Mouse (Mus musculus) bone marrow macrophage, adult 2 months (primary cell): Measurements from ENCODE around the gene Trnt1. TPM values are rescaled to one million over a fixed set of nuclear protein-coding genes. Genes with fewer than 3 reads are reported as not detected.
A peak's percentile ranks its signal among the peaks of the same experiment; 100 is the strongest.

Source experiments
- H3K27ac ChIP-seq: 2 replicates; pipeline ENCODE4 v1.5.1; 2012; ENCODE audit warnings: low read depth, low read length; ENCODE audit not compliant: insufficient read depth
- H3K4me1 ChIP-seq: 2 replicates; pipeline ENCODE4 v1.6.1; 2012; ENCODE audit warnings: low read length; ENCODE audit not compliant: control insufficient read depth, insufficient read depth
- H3K4me3 ChIP-seq: 2 replicates; pipeline ENCODE4 v1.5.1; 2012; ENCODE audit warnings: mild to moderate bottlenecking, low read length, moderate library complexity; ENCODE audit not compliant: insufficient read depth
- CTCF ChIP-seq: IDR thresholded peaks from 2 replicates; pipeline ENCODE4 v1.5.1; 2012; ENCODE audit warnings: low read depth, mild to moderate bottlenecking, low read length, moderate library complexity
- POLR2A ChIP-seq: IDR thresholded peaks from 2 replicates; pipeline ENCODE4 v1.6.1; 2012; ENCODE audit warnings: mild to moderate bottlenecking, low read depth, low read length, borderline replicate concordance
- polyA plus RNA-seq: library from polyadenylated mRNA; stranded (reverse); fragments of >200 nt; gene quantifications from 2 replicates; pipeline ENCODE4 v1.2.4, GENCODE M21; 2012; ENCODE audit not compliant: missing spikeins, insufficient read depth, insufficient read length

Gene Trnt1
- polyA plus RNA-seq, 1 experiment: 22.1 TPM

DNA sequence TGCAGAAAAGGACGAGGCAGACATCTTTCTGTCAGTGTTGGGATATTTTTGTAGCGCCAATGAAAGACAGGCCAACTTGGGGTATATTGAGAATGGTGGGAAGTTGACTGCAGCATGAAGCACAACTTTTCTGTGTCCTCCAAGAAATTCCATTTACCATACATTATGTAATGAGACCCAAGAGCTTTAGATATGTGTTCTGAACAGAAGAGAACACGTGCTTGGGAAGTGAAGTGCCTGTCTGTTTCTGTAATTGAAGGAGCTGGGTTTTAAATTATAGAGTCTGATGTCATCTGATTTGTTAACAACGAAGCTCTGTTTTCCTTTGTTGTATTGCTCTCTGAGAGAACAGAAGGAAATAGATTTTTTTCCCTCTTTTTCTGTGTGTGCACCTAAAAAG is 1.1 kb downstream of the Trnt1 start:
- Histone ChIP-seq H3K4me1 (peaks cover 2% of the 10 kb centered on the region; the same call in 1 of the 2 replicates), H3K27ac (no peak overlapping the region), H3K4me3 (peak overlapping the region; percentile 94)
- no peak for TF ChIP-seq CTCF
- no peak for TF ChIP-seq POLR2A

DNA sequence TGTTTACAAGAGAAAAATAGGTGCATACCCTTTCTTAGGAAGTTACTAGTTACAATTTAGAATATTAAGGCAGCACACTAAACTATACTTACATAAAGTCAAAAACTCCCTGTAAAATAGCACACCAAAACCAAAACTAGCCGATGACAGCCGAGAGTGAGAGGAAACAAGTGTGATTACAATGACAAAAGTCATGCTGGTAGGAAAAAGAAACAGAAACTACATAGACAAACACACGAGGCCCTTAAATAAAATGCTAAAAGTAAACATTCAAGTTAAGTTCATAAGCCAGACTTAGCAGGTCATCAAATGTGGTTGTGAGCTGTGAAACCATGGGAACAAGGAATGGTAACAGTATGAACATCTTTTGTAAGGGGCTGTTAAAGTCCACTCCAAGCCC is 18.2 kb downstream of the Trnt1 start:
- H3K4me1 ChIP-seq: peaks cover 2% of the 10 kb centered on the region; the same call in 1 of the 2 replicates
- H3K4me3 ChIP-seq: no peak overlapping the region
- H3K27ac ChIP-seq: no peak overlapping the region
- no peak for TF ChIP-seq POLR2A
- no peak for TF ChIP-seq CTCF

DNA sequence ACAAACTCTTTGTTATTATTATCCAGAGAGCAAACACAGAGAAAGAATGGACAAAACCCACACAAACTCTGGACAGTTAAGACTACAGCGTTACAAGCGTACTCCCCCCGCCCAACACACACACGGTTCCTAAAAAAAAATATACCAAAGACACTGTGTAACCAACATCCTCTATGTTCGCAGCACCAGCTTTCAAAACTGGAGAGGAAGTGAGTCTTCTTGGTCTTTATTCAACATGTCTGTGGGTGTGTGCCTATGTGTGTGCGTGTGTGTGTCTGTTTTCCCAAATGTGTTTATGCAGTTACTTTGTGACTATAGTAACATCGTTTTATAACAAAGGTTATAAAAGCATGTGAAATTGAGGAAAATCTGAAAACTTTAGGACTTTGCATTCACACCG is 22.5 kb downstream of the Trnt1 start:
- H3K4me1 ChIP-seq: peaks cover 5% of the 10 kb centered on the region
- H3K27ac ChIP-seq: no peak overlapping the region
- H3K4me3 ChIP-seq: no peak overlapping the region
- TF ChIP-seq POLR2A (no peak), CTCF (no peak)

DNA sequence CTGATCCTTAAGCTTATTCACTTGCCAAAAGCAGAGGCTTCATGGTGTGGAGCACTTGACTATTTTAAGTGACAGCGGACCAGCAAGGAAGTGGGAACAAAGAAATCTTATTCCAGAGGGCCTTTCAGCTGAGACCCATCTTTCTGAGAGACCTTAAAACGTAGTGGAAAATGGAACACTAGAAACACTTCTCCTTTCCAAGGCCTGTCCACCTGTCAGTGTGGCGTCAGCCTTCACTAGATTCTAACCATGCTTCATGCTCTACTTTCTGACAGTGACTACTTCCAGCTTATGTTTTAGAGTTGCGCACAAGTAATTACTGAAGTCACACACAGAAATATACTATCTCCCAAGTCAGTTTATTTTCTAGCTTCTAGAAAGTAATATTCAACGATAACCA is 23.6 kb downstream of the Trnt1 start:
- TF ChIP-seq CTCF: no peak
- TF ChIP-seq POLR2A: no peak
- Histone ChIP-seq H3K4me3 (no peak overlapping the region), H3K4me1 (peaks cover 6% of the 10 kb centered on the region), H3K27ac (no peak overlapping the region)

DNA sequence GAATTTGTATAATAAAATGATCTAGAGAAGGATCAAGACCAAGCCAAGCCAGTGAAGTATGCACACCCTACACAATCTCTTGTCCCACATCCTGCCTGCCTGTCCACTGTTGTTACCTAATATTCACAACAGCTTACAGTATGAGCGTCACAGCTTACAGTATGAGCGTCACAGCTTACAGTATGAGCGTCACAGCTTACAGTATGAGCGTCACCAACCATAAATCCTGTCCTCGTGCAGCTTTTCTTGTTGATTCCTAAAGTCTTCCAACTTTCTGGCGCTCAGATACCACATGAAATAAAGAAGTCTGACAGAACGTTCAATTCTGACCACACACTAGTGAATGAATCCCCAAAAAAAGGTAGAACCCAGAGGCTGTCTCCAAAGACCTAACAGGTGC is 24.2 kb downstream of the Trnt1 start:
- H3K27ac ChIP-seq: no peak overlapping the region
- peaks cover 7% of the 10 kb centered on the region for H3K4me1 ChIP-seq
- TF ChIP-seq POLR2A (no peak), CTCF (no peak)
- H3K4me3 ChIP-seq: no peak overlapping the region

DNA sequence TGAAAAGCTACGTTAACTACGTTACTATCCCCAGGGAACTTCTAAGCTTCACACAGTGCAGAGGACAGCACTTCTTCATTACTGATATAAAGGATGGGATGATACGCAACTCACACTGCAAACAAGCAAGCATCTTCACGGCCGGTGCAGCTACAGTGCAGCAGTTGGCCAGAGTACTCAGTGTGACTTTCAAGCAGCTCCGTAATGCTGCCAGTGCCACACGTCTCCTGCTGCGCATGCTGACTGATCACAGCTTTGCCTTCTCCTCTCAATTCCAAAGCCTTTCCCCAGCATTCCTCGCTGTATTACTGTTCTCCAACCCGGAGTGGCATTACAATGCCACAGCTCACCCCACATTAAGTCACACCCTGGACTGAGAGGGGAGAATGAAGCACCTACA is 24.7 kb downstream of the Trnt1 start:
- Histone ChIP-seq H3K27ac (peak overlapping the region; percentile 53; the same call in 1 of the 2 replicates), H3K4me3 (peak overlapping the region; percentile 54), H3K4me1 (peaks cover 11% of the 10 kb centered on the region)
- no peak for TF ChIP-seq POLR2A
- no peak for TF ChIP-seq CTCF

DNA sequence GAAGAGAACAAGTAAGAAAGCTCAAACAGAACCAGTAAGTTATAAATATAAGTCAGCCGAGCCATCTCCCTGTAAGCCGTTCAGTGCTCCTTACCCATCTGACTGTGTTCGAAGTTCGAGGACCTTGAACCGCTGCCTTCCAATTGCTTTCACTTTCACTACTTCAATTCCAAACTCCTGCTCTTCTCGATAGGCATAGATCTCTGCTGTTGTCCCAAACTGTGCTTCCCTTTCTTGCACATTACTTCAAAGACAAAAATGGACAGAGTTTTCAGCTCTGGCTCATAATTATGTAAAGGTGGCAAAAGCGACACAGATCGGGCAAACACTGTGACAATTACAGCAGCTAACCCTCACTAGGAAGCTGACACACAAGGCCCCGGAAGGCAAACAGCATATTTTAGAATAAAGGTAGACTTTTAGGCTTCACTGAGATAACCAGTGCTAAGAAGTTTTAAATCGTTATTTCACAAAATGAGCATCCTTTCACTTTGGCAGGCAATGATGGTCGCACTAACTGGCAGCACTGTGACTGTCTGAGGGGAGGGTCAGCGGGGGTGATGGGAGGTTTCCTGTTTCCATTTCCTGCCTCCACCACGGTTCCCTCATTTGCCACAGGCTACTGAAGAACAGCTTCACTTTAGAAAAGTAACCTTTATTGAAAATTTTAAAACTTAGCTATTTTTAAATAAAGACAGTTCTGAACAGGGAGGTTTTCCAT is 25.3 kb downstream of the Trnt1 start:
- Histone ChIP-seq H3K4me1 (peaks cover 12% of the 10 kb centered on the region), H3K4me3 (peak overlapping the region; percentile 54), H3K27ac (peak overlapping the region; percentile 53)
- TF ChIP-seq CTCF (no peak), POLR2A (no peak)

DNA sequence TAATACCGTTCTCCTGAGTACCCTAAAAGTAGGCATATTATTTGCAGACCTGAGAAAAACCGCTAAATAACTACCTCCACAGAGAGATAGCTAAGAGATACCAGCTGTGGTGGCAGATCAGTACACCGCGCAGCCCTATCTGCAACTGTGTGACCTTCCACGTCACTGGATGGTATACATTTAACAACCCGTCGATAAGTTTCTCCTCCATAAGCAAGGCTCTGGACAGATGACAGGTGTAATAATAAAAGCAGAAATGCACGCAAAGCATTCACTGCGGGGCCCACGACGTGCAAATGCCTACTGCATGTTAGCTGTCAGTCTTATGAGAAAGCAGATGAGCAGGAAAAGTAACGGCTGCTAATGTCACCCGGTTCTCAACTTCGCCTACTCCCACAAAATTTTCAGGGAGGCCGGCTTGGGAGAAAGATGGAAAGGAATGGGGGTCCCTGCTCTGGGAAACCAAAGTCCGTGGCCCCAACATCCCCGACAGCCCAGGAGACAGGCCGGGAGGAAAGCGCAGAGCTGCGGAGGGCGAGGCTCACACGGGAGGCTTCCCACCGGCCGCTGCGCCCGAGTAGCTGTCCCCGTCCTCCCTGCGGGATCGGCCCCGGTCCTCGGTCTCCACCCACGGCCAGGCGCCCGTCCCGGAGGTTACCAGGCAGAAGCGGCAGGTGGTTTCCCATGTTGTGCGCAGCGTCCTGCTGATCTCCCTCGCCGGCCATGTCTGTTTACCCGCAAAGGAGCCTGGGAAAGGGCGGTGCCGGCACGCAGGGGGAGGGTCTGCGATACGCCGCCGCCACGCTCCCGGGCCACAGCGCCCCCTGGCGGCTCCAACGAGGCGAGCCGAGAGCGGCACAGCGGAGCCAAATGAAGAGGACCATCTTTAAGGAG is 30.7 kb downstream of the Trnt1 start, which contains the start of gene Crbn:
Crbn (minus strand) TSS at position 745 of the 894 bp plus-strand sequence.
- TF ChIP-seq CTCF: peak; percentile 54
- TF ChIP-seq POLR2A: no peak
- Histone ChIP-seq H3K4me3 (peak within 1 kb of the TSS; percentile 98), H3K4me1 (peaks cover 10% of the 10 kb centered on the region), H3K27ac (no peak within 1 kb of the TSS)

DNA sequence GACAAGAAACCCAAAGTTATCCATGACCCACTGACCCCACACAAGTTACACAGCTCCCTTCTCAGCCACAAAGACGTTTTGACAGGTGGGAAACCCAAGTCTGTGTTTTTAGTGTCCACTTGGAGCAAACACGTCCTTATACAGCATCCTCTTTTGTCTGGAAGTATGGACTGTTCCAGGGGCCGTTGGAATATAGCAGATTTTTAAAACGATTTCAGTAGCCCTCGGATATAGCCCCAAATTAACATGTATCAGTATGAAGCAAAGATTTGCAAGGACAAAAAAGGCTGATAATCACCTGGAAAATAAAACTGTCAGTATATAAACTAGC is 31.3 kb downstream of the Trnt1 start:
- peaks cover 7% of the 10 kb centered on the region for H3K4me1 ChIP-seq
- H3K27ac ChIP-seq: no peak overlapping the region
- TF ChIP-seq CTCF: no peak
- TF ChIP-seq POLR2A: no peak
- peak overlapping the region; percentile 16; the same call in 1 of the 2 replicates for H3K4me3 ChIP-seq

DNA sequence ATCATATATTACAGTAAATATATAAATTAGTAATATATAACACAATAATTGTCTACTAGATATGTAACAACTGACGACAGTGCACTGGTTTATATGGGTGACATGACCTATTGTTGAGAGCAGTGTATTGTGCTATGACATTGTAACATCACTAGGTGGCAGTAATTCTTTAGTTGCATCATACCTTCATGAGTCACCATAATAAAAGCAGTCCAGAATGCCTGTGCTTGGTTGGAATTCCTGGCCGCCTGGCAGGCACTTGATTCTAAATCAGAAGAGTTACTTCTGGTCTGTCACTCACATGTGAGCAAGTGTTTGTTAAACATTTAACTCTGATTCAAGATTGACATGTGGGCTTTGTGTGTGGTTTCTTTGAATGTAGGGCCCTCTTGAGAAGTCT is 36.0 kb downstream of the Trnt1 start:
- no peak overlapping the region for H3K4me3 ChIP-seq
- no peak for TF ChIP-seq CTCF
- no peak for TF ChIP-seq POLR2A
- no peak overlapping the region for H3K27ac ChIP-seq
- H3K4me1 ChIP-seq: no peaks in the 10 kb centered on the region
